Mouse (Mus musculus) forebrain, embryonic 15.5 days (tissue): ENCODE data around the gene Gm826. TPM values are rescaled to one million over a fixed set of nuclear protein-coding genes. Genes with fewer than 3 reads are reported as not detected.

Experiments used
- ATAC-seq: fragments of 200-750 bp; cut with Nextera tagmentation; replicated peaks from 2 replicates; pipeline ENCODE4 v1.8.0; 2017; ENCODE audit warnings: mild to moderate bottlenecking, moderate TSS enrichment, moderate library complexity
- H3K27ac ChIP-seq: fragments of 300-500 bp; sonication (generic); replicated peaks from 2 replicates; pipeline ENCODE4 v1.5.1; 2015; ENCODE audit warnings: mild to moderate bottlenecking, inconsistent platforms
- H3K27me3 ChIP-seq: fragments of 300-500 bp; sonication (generic); 2 replicates; pipeline ENCODE4 v1.6.1; 2015; ENCODE audit warnings: inconsistent platforms
- H3K36me3 ChIP-seq: fragments of 300-500 bp; sonication (generic); 2 replicates; pipeline ENCODE4 v1.6.1; 2015; ENCODE audit warnings: mild to moderate bottlenecking, inconsistent platforms
- H3K4me1 ChIP-seq: fragments of 300-500 bp; sonication (generic); 2 replicates; pipeline ENCODE4 v1.6.1; 2015; ENCODE audit warnings: inconsistent platforms
- H3K4me2 ChIP-seq: fragments of 300-500 bp; sonication (generic); replicated peaks from 2 replicates; pipeline ENCODE4 v1.6.1; 2015; ENCODE audit warnings: mild to moderate bottlenecking, inconsistent platforms
- H3K4me3 ChIP-seq: fragments of 300-500 bp; sonication (generic); 2 replicates; pipeline ENCODE4 v1.5.1; 2015; ENCODE audit warnings: mild to moderate bottlenecking, inconsistent platforms
- H3K9ac ChIP-seq: fragments of 300-500 bp; sonication (generic); replicated peaks from 2 replicates; pipeline ENCODE4 v1.6.1; 2015; ENCODE audit warnings: mild to moderate bottlenecking, inconsistent platforms
- H3K9me3 ChIP-seq: fragments of 300-500 bp; sonication (generic); 2 replicates; pipeline ENCODE4 v1.6.1; 2016; ENCODE audit warnings: inconsistent platforms
- WGBS: fragments of 180-500 bp; shearing (Covaris S2); methylation state at CpG from one replicate; pipeline ENCODE4 v1.1.7; 2015; ENCODE audit warnings: mixed read lengths; 5-methylcytosine and 5-hydroxymethylcytosine counted together
- polyA plus RNA-seq: library from polyadenylated mRNA; unstranded; fragments of >200 nt; fragmentation: Nextera tagmentation; extraction: Ambion mirVana; gene quantifications from 2 replicates; pipeline ENCODE4 v1.2.1, GENCODE M21; 2015

The Gm826 gene
- polyA plus RNA-seq, 1 experiment from 2014 or later = 0.24 TPM

DNA sequence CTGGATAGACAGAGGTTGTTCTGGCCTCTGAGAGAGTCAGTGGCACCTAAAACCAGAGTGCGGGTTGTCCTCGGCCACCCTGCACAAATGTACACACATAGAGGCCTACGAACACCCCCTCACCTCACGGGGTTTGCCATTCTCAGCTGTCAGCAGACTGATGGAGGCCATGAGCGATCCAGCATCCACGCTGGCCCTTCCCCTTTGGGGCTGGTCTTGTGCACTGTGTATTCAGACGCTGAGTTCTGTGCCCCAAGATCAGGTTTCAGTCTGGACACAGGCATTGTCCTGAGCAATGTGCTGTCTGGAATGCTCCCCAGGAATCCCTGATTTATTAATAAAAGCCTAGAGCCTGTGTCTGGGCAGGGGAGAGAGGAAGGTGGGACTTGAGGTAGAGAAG, 14.8 kb upstream of the Gm826 start:
- WGBS = 32% methylated on average over 7 of the region's 7 CpGs
- Histone ChIP-seq H3K27me3 (no peaks in the 10 kb centered on the region), H3K36me3 (no peaks in the 10 kb centered on the region), H3K9me3 (no peaks in the 10 kb centered on the region), H3K9ac (no peak overlapping the region), H3K4me3 (no peak overlapping the region), H3K27ac (no peak overlapping the region), H3K4me1 (no peaks in the 10 kb centered on the region), H3K4me2 (no peak overlapping the region)
- ATAC-seq = no peak

GRCm38 (mm10) chr2:160348072-160348604, 14.2 kb upstream of the Gm826 start:
- H3K4me2 ChIP-seq = no peak overlapping the region
- no peak for ATAC-seq
- 70% methylated on average over 4 of the region's 4 CpGs for WGBS
- H3K27ac ChIP-seq = no peak overlapping the region
- H3K36me3 ChIP-seq = no peaks in the 10 kb centered on the region
- H3K9ac ChIP-seq = no peak overlapping the region
- H3K27me3 ChIP-seq = no peaks in the 10 kb centered on the region
- H3K4me3 ChIP-seq = no peak overlapping the region
- no peaks in the 10 kb centered on the region for H3K9me3 ChIP-seq
- H3K4me1 ChIP-seq = no peaks in the 10 kb centered on the region

DNA sequence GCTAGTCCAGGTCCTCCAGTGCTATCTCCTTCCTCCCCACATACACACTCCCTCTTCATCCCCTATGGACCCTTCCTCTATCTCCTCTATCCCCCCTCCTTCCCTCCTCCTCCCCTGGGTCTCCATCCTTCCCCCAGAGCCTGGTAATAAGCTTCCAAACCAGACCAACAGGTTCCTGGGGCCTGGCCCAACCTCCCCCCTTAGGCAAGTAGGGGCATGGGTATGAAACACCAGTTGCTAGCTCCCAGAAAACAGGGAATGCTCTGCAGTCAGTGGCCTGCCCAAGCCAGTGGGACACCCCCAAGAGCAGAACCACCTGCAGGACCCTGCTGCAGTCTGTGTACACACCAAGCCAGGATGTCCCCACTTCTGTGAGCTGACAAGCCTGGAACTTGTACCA, 11.7 kb upstream of the Gm826 start:
- H3K9ac ChIP-seq = no peak overlapping the region
- H3K4me3 ChIP-seq = no peak overlapping the region
- H3K4me2 ChIP-seq = no peak overlapping the region
- no peak for ATAC-seq
- no peaks in the 10 kb centered on the region for H3K36me3 ChIP-seq
- no peaks in the 10 kb centered on the region for H3K4me1 ChIP-seq
- H3K9me3 ChIP-seq = no peaks in the 10 kb centered on the region
- no peak overlapping the region for H3K27ac ChIP-seq
- H3K27me3 ChIP-seq = no peaks in the 10 kb centered on the region

GRCm38 (mm10) chr2:160340121-160340520, 6.2 kb upstream of the Gm826 start:
- WGBS = 73% methylated on average over 4 of the region's 4 CpGs
- no peak overlapping the region for H3K4me2 ChIP-seq
- H3K9me3 ChIP-seq = no peaks in the 10 kb centered on the region
- H3K4me1 ChIP-seq = no peaks in the 10 kb centered on the region
- no peaks in the 10 kb centered on the region for H3K27me3 ChIP-seq
- H3K27ac ChIP-seq = no peak overlapping the region
- H3K9ac ChIP-seq = no peak overlapping the region
- no peaks in the 10 kb centered on the region for H3K36me3 ChIP-seq
- no peak for ATAC-seq
- H3K4me3 ChIP-seq = no peak overlapping the region

DNA sequence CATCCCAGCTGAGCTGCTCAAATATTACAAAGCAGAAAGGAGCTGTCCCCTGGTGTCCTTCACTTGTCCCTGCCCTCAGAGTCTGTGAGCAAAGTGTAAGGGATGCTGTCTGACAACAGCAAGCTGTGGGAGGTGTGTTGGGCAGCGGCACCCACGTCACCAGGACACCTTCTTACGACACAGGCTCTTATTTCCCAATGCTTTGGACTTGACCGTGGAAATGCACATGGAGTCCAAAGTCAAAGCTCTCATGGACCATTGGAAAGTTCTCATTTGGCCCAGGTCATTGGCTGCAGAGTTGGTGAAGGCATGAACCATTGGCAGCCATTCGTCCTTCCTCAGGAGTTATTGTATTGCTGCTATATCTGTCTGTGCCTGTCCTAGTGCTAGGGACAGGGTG, 5.6 kb upstream of the Gm826 start:
- Histone ChIP-seq H3K9ac (no peak overlapping the region), H3K4me1 (peaks cover 1% of the 10 kb centered on the region; the same call in 1 of the 2 replicates), H3K27ac (no peak overlapping the region), H3K27me3 (no peaks in the 10 kb centered on the region), H3K9me3 (no peaks in the 10 kb centered on the region), H3K36me3 (no peaks in the 10 kb centered on the region), H3K4me2 (no peak overlapping the region), H3K4me3 (no peak overlapping the region)
- WGBS = 90% methylated on average over 5 of the region's 5 CpGs
- no peak for ATAC-seq

DNA sequence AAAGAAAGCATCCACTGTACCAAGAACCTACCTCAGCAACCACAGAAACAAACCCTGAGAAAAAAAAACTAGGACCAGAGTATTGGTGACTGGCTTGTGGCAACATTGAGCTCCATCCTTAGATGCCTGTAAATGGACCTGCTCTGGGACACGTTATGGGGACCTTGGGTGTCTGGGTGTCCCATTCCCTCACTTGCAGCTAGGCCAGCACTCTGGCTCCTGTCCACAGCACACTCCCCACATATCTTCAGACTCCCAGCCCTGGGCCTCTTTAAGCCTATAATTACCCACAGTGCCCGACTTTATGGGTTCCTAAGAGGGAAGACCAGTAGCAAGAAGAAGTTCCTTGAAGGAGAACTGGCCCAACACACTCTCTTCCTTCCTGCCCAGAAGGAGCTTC, 2.1 kb upstream of the Gm826 start:
- Histone ChIP-seq H3K4me1 (peaks cover 6% of the 10 kb centered on the region; the same call in 1 of the 2 replicates), H3K36me3 (no peaks in the 10 kb centered on the region), H3K9ac (no peak overlapping the region), H3K27ac (no peak overlapping the region), H3K4me3 (no peak overlapping the region), H3K9me3 (no peaks in the 10 kb centered on the region), H3K4me2 (no peak overlapping the region), H3K27me3 (no peaks in the 10 kb centered on the region)
- ATAC-seq = no peak
- 68% methylated on average over 2 of the region's 2 CpGs for WGBS

- Histone ChIP-seq H3K27me3 (no peaks in the 10 kb centered on the region), H3K9me3 (no peaks in the 10 kb centered on the region), H3K9ac (no peak overlapping the region), H3K4me1 (peaks cover 6% of the 10 kb centered on the region; the same call in 1 of the 2 replicates), H3K4me3 (no peak overlapping the region), H3K36me3 (no peaks in the 10 kb centered on the region), H3K4me2 (no peak overlapping the region), H3K27ac (no peak overlapping the region)
- no peak for ATAC-seq
- 31% methylated on average over 1 of the region's 1 CpGs for WGBS
Measured at GRCm38 (mm10) chr2:160335043-160335442, 1.1 kb upstream of the Gm826 start.

DNA sequence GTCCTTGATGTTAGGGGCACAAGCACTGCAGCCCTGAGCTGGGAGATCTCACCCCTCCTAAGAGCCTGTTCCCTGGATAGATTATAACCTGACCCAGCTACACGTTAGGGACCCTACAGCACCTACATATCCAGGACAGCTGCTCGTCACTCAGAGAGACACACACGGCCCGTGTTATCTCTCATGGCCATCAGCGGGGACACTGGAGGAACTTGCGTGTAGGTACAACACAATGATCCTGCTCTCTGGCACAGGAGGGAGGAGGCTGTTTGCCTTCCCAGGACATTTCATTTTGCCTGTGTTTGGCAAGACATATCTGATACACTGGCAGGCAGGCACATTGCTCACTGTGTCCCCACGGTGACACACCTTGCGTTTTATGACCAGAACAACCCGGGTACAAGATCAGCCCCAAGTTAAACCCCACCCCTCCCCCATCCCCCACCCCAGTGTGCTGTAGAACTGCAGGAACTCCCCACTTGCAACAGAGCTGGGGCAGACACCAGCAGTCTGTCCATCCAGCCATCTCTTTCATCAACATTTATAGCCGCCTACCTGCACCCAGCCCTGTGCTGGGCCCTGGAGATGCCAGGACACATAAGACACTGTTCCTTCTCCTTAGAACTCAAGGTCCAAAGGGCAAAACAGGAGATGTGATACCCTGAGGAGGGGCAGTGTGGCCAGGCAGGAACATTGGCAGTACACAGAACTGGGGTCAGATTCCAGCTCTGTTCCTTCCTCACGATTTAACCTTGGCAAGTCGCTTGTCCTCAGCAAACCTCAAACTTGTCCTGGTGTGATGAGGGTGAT, 1.2 kb downstream of the Gm826 start:
- no peak for ATAC-seq
- Histone ChIP-seq H3K9ac (no peak overlapping the region), H3K36me3 (no peaks in the 10 kb centered on the region), H3K27ac (no peak overlapping the region), H3K4me3 (no peak overlapping the region), H3K9me3 (no peaks in the 10 kb centered on the region), H3K4me2 (no peak overlapping the region), H3K4me1 (peaks cover 11% of the 10 kb centered on the region), H3K27me3 (no peaks in the 10 kb centered on the region)
- WGBS = 92% methylated on average over 12 of the region's 12 CpGs

- Histone ChIP-seq H3K9me3 (no peaks in the 10 kb centered on the region), H3K9ac (no peak overlapping the region), H3K27me3 (no peaks in the 10 kb centered on the region), H3K4me3 (no peak overlapping the region), H3K4me2 (no peak overlapping the region), H3K27ac (no peak overlapping the region), H3K36me3 (no peaks in the 10 kb centered on the region), H3K4me1 (peaks cover 5% of the 10 kb centered on the region; the same call in 1 of the 2 replicates)
- no peak for ATAC-seq
- WGBS = 43% methylated on average over 9 of the region's 9 CpGs
Measured at GRCm38 (mm10) chr2:160328886-160329285, 5.1 kb downstream of the Gm826 start.

- 89% methylated on average over 4 of the region's 4 CpGs for WGBS
- Histone ChIP-seq H3K27me3 (no peaks in the 10 kb centered on the region), H3K9ac (no peak overlapping the region), H3K36me3 (no peaks in the 10 kb centered on the region), H3K4me3 (no peak overlapping the region), H3K27ac (no peak overlapping the region), H3K4me2 (no peak overlapping the region), H3K4me1 (peaks cover 5% of the 10 kb centered on the region; the same call in 1 of the 2 replicates), H3K9me3 (no peaks in the 10 kb centered on the region)
- no peak for ATAC-seq
Measured at GRCm38 (mm10) chr2:160327716-160328115, 6.2 kb downstream of the Gm826 start.

- 43% methylated on average over 4 of the region's 4 CpGs for whole genome bisulfite sequencing
- Histone ChIP-seq H3K36me3 (no peaks in the 10 kb centered on the region), H3K4me2 (no peak overlapping the region), H3K27ac (no peak overlapping the region), H3K4me1 (peaks cover 5% of the 10 kb centered on the region; the same call in 1 of the 2 replicates), H3K27me3 (no peaks in the 10 kb centered on the region), H3K9me3 (no peaks in the 10 kb centered on the region), H3K9ac (no peak overlapping the region), H3K4me3 (no peak overlapping the region)
- no peak for ATAC-seq
Measured at GRCm38 (mm10) chr2:160327167-160327566, 6.8 kb downstream of the Gm826 start.

DNA sequence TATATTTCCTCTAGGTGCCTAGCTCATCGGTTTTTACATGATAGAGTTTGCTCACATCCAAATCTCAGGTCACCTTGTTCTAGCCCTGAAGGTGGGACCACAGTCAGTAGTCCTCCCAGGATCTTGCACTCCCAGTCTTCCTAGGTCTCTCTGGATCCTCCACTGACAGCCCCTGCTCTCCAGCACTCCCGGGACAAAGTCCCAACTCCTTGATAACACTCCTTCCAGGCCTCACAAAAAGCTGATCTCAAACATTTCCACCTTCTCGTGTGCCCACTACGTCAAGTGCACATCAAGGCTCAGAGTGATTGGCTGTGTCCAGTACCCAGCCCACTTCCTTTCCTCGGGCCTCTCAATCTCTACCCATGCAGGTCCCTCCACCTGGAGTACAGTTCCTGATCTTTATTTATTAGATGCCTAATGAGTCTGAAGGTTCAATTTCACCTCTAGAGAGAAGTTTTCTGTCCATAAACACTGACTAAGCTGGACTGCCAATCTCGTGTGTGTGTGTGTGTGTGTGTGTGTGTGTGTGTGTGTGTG, 8.8 kb downstream of the Gm826 start:
- Histone ChIP-seq H3K27ac (no peak overlapping the region), H3K4me3 (no peak overlapping the region), H3K4me2 (no peak overlapping the region), H3K4me1 (peaks cover 5% of the 10 kb centered on the region; the same call in 1 of the 2 replicates), H3K27me3 (no peaks in the 10 kb centered on the region), H3K9me3 (no peaks in the 10 kb centered on the region), H3K9ac (no peak overlapping the region), H3K36me3 (no peaks in the 10 kb centered on the region)
- WGBS = 87% methylated on average over 6 of the region's 6 CpGs
- no peak for ATAC-seq
